Mouse (Mus musculus) adrenal gland, adult 2 months (tissue): ENCODE results near the gene Cabp4. TPM values are rescaled to one million over a fixed set of nuclear protein-coding genes. Genes with fewer than 3 reads are reported as not detected.

ENCODE experiments used
- polyA plus RNA-seq: library from polyadenylated mRNA; depleted of rRNA; stranded (reverse); fragments of >200 nt; gene quantifications from 2 replicates; pipeline ENCODE4 v1.2.3, GENCODE M21; 2012; rRNA removed
- total RNA-seq, 2 experiments: library from RNA; stranded (reverse); gene quantifications; 2 replicates each; pipeline ENCODE4 v1.2.3; 2021

Cabp4 gene
- total and polyA plus RNA-seq, 3 experiments: 0.12 to 0.69 (median 0.29) TPM

Other genes starting within 250 kb of the Cabp4 start
Only the 30 nearest of the 33 such genes appear.
- gene Unc93b1, start 208.8 kb downstream of the Cabp4 start, total RNA-seq: 10 to 100 TPM; 48.3 to 59.2 TPM
- gene Unc93b1, start 208.8 kb downstream of the Cabp4 start, polyA plus RNA-seq: 180 and 186 TPM in 2 replicates
- under 1 TPM; 0.38 to 0.63 TPM for gene Aldh3b3, start 185.4 kb downstream of the Cabp4 start, total RNA-seq
- gene Aldh3b3, start 185.4 kb downstream of the Cabp4 start, polyA plus RNA-seq: 0.43 and 0.54 TPM in 2 replicates
- 10 to 100 TPM; 12.2 to 15.2 TPM for gene Aldh3b2, start 171.7 kb downstream of the Cabp4 start, total RNA-seq
- 4.0 and 7.6 TPM in 2 replicates for gene Aldh3b2, start 171.7 kb downstream of the Cabp4 start, polyA plus RNA-seq
- gene Acy3, start 157.5 kb downstream of the Cabp4 start, total RNA-seq: 10 to 100 TPM; 16.5 to 22.7 TPM
- gene Acy3, start 157.5 kb downstream of the Cabp4 start, polyA plus RNA-seq: 80.5 and 96.1 TPM in 2 replicates
- not detected for gene Tbx10, start 151.3 kb downstream of the Cabp4 start, total RNA-seq
- not detected in 2 replicates for gene Tbx10, start 151.3 kb downstream of the Cabp4 start, polyA plus RNA-seq
- gene Nudt8, start 143.5 kb downstream of the Cabp4 start, total RNA-seq: 10 to 100 TPM; 25.1 to 27.0 TPM
- gene Nudt8, start 143.5 kb downstream of the Cabp4 start, polyA plus RNA-seq: 36.7 and 65.9 TPM in 2 replicates
- under 1 TPM; 0.55 to 0.69 TPM for gene Gm49405, start 143.4 kb downstream of the Cabp4 start, total RNA-seq
- 1.3 and 2.0 TPM in 2 replicates for gene Gm49405, start 143.4 kb downstream of the Cabp4 start, polyA plus RNA-seq
- 1 to 10 TPM; 1.1 to 1.8 TPM for gene Doc2g, start 140.7 kb downstream of the Cabp4 start, total RNA-seq
- 6.2 and 9.3 TPM in 2 replicates for gene Doc2g, start 140.7 kb downstream of the Cabp4 start, polyA plus RNA-seq
- gene Ndufv1, start 131.2 kb downstream of the Cabp4 start, total RNA-seq: 100 to 1,000 TPM; 260 to 445 TPM
- gene Ndufv1, start 131.2 kb downstream of the Cabp4 start, polyA plus RNA-seq: 145 and 150 TPM in 2 replicates
- 100 to 1,000 TPM; 401 to 452 TPM for gene Gstp1, start 106.0 kb downstream of the Cabp4 start, total RNA-seq
- gene Gstp1, start 106.0 kb downstream of the Cabp4 start, polyA plus RNA-seq: 752 and 925 TPM in 2 replicates
- 10 to 100 TPM; 57.2 to 61.4 TPM for gene Gstp2, start 98.0 kb downstream of the Cabp4 start, total RNA-seq
- gene Gstp2, start 98.0 kb downstream of the Cabp4 start, polyA plus RNA-seq: 7.9 and 13.8 TPM in 2 replicates
- gene Gstp3, start 84.5 kb downstream of the Cabp4 start, total RNA-seq: 1 to 10 TPM in 1 of 2 experiments, under 1 TPM in 1; 0.62 to 2.3 TPM
- gene Gstp3, start 84.5 kb downstream of the Cabp4 start, polyA plus RNA-seq: 0.79 and 0.83 TPM in 2 replicates
- not detected for gene Cabp2, start 62.5 kb downstream of the Cabp4 start, total RNA-seq
- gene Cabp2, start 62.5 kb downstream of the Cabp4 start, polyA plus RNA-seq: not detected in 2 replicates
- gene Cdk2ap2, start 46.9 kb downstream of the Cabp4 start, total RNA-seq: 100 to 1,000 TPM; 128 to 131 TPM
- 339 and 371 TPM in 2 replicates for gene Cdk2ap2, start 46.9 kb downstream of the Cabp4 start, polyA plus RNA-seq
- 10 to 100 TPM; 87.4 to 87.6 TPM for gene Pitpnm1, start 44.0 kb downstream of the Cabp4 start, total RNA-seq
- gene Pitpnm1, start 44.0 kb downstream of the Cabp4 start, polyA plus RNA-seq: 164 and 171 TPM in 2 replicates
- 100 to 1,000 TPM; 102 to 134 TPM for gene Aip, start 18.2 kb downstream of the Cabp4 start, total RNA-seq
- 89.5 and 99.3 TPM in 2 replicates for gene Aip, start 18.2 kb downstream of the Cabp4 start, polyA plus RNA-seq
- gene Gpr152, start 4.2 kb downstream of the Cabp4 start, total RNA-seq: under 1 TPM; 0.09 to 0.17 TPM
- 0.10 and 0.18 TPM in 2 replicates for gene Gpr152, start 4.2 kb downstream of the Cabp4 start, polyA plus RNA-seq
- gene Coro1b, start 4.6 kb upstream of the Cabp4 start, total RNA-seq: 100 to 1,000 TPM; 154 to 202 TPM
- 199 and 225 TPM in 2 replicates for gene Coro1b, start 4.6 kb upstream of the Cabp4 start, polyA plus RNA-seq
- gene Ptprcap, start 9.6 kb upstream of the Cabp4 start, total RNA-seq: 1 to 10 TPM; 2.5 to 5.7 TPM
- gene Ptprcap, start 9.6 kb upstream of the Cabp4 start, polyA plus RNA-seq: 54.9 and 57.6 TPM in 2 replicates
- gene Rps6kb2, start 19.3 kb upstream of the Cabp4 start, total RNA-seq: 10 to 100 TPM; 27.6 to 39.5 TPM
- 48.3 and 60.8 TPM in 2 replicates for gene Rps6kb2, start 19.3 kb upstream of the Cabp4 start, polyA plus RNA-seq
- gene Carns1, start 31.4 kb upstream of the Cabp4 start, total RNA-seq: 1 to 10 TPM; 2.9 to 5.8 TPM
- gene Carns1, start 31.4 kb upstream of the Cabp4 start, polyA plus RNA-seq: 3.8 and 5.1 TPM in 2 replicates
- under 1 TPM in 1 of 2 experiments, not detected in 1; 0.97 TPM for gene Tbc1d10c, start 47.3 kb upstream of the Cabp4 start, total RNA-seq
- 2.1 and 4.8 TPM in 2 replicates for gene Tbc1d10c, start 47.3 kb upstream of the Cabp4 start, polyA plus RNA-seq
- 100 to 1,000 TPM; 342 to 392 TPM for gene Ppp1ca, start 48.0 kb upstream of the Cabp4 start, total RNA-seq
- gene Ppp1ca, start 48.0 kb upstream of the Cabp4 start, polyA plus RNA-seq: 443 and 514 TPM in 2 replicates
- gene Rad9a, start 57.6 kb upstream of the Cabp4 start, total RNA-seq: 10 to 100 TPM in 1 of 2 experiments, 1 to 10 TPM in 1; 6.9 to 12.3 TPM
- gene Rad9a, start 57.6 kb upstream of the Cabp4 start, polyA plus RNA-seq: 16.4 and 17.2 TPM in 2 replicates
- gene Clcf1, start 70.2 kb upstream of the Cabp4 start, total RNA-seq: 1 to 10 TPM; 5.5 to 9.0 TPM
- gene Clcf1, start 70.2 kb upstream of the Cabp4 start, polyA plus RNA-seq: 16.3 and 19.3 TPM in 2 replicates
- not detected for gene AC109138.7, start 70.3 kb upstream of the Cabp4 start, total RNA-seq
- not detected in 2 replicates for gene AC109138.7, start 70.3 kb upstream of the Cabp4 start, polyA plus RNA-seq
- 10 to 100 TPM; 41.9 to 52.3 TPM for gene Pold4, start 87.9 kb upstream of the Cabp4 start, total RNA-seq
- 112 and 146 TPM in 2 replicates for gene Pold4, start 87.9 kb upstream of the Cabp4 start, polyA plus RNA-seq
- 10 to 100 TPM; 30.9 to 34.4 TPM for gene Ssh3, start 125.1 kb upstream of the Cabp4 start, total RNA-seq
- gene Ssh3, start 125.1 kb upstream of the Cabp4 start, polyA plus RNA-seq: 67.4 and 86.6 TPM in 2 replicates
- 1 to 10 TPM; 2.5 to 5.7 TPM for gene Ankrd13d, start 139.1 kb upstream of the Cabp4 start, total RNA-seq
- gene Ankrd13d, start 139.1 kb upstream of the Cabp4 start, polyA plus RNA-seq: 5.4 and 8.3 TPM in 2 replicates
- gene Grk2, start 162.2 kb upstream of the Cabp4 start, total RNA-seq: 10 to 100 TPM; 49.1 to 49.7 TPM
- 60.4 and 62.6 TPM in 2 replicates for gene Grk2, start 162.2 kb upstream of the Cabp4 start, polyA plus RNA-seq